Mouse (Mus musculus): ENCODE measurements around the gene Pim3.
A peak's percentile ranks its signal among the peaks of the same experiment; 100 is the strongest.

The Pim3 gene

DNA sequence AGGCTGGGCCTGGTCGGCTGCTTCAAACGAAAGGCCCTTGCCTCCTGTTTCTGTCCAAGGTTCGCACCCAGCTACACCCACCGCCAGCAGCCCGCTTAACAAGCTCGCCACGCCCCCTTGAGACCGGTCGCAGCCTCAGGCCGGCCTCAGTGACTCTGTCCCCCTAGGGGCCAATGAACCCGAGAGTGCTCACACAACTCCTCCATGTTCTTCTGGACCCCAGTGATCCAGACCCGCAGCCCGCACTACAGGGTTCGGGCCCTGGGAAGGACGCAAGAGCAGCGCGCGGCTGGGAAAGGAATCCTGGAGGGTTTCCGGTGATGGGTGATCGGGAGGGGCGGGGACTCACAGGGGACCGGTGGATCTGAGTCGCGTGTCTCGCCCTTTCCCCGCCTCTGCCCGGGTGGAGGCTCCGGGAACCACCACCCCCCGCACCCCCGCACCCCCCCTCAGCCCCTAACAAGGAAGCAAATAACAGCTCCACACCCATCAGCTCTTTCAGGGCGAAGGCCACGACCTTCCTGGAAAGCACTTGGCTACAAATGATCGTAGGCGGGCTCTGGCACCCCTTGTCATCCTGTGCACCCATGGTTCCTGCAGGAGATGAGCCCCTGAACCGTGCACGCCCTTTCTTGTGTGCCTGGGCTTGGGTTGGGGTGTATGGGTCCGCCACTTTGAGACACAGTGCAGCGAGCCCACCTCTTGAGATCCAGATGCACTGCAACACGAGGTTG is 24.6 kb upstream of the Pim3 start:
- DNase-seq (ENCODE audit: low spot score) = peak; percentile 74

DNA sequence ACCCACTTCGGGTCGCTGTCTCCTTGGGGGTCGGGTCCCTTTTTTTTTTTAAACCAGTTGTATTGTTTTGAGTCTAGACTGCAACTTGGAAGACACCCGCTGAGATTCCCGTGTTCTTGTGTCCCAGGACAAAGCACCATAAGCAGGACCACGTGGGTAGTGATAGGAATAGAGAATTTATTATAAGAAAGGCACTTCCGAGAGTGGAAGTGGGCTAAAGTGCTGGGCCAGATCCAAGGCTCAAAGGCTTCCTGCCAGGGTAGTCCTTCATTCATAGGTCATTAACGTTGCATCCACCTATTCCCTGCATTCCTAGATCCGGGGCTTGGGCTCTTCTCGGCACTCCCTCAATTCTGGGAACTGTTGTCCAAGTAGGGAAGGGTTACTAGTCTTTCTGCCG is 24.0 kb upstream of the Pim3 start:
- DNase-seq (ENCODE audit: low spot score) = no peak

DNA sequence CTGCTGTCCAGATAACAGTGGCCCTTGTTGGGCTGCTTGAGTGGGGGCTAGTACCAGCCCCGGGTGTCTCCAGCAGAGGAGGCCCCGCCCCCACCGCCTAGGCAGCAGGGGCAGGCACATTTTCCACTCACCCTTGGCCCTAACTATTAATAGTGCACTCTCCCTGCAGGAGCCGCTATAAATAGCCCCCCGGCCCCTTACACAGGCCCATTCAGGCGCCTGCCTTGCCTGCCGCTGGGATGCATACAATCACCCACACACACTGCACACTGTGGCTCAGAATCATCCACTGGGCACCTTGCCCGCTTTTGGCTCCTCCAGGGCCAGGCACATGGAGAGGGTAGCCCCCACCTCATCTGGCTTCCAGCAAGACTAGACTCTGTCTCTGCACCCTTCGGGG is 22.7 kb upstream of the Pim3 start:
- DNase-seq (ENCODE audit: low spot score) = no peak

DNA sequence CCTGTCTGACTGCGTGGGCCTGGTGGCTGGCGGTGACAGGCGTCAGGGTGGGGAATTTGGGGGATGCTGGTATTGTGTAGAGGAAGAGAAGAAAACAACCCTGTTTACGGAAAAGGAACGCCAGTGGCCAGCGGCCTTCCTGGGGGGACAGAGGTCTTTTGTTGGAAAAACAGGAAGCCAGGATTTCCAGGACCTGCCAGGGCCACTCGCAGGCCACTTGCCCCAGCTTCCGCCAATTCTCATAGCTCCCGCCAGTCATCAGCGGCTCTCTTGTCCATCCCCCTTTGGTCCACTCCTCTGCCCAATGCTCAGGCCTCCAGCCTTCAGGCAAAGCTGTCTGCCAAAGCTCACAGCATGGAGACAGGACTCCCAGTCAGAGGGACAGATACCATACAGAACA is 21.9 kb upstream of the Pim3 start:
- no peak for DNase-seq (ENCODE audit: low spot score)

DNA sequence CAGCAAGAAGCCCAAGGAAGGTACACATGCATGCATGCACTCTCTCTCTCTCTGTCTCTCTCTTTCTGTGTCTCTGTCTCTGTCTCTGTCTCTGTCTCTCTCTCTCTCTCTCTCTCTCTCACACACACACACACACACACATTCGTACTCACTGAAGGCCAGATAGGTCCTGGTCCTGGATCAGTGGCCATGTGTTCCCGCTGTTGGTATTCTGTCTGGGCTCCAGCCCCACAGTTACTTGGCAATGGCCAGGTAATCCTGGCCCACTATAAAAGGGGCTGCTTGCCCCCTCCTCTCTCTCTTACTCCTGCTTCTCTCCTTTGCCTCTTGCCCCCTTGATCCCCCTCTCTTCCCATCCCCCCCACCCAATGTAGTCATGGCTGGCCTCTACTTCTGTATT is 20.8 kb upstream of the Pim3 start:
- DNase-seq (ENCODE audit: low spot score) = no peak

DNA sequence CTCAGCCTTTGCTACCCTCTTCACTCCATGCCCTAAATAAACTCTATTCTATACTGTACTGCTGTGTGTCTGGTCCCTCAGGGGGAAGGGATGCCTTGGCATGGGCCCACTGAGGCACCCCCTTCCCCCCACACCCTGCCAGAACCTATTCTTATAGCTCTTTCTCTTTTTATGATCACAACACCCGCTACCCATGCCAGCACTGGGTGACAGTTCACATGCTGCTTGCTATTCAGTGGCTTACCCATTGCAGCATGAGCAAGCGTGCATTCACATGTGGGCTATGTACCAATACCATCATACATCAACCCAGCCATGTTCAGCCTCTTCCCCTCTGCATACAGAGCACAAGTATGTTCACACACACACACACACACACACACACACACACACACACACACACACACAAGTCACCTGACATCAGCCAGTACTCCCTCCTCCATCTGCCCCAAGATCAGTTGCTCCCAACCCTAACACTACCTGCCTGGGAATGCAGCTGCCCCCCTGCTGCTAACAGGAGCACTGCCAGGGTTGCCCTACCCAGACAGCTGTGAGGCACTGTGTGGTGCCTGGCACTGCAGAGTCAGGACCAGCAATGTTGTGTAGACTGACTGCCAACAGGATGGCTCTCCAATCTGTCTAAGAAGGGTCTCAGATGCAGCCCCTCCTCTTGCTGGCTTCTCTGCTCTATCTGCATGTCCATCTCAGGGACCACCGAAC is 20.2 kb upstream of the Pim3 start:
- no peak for DNase-seq (ENCODE audit: low spot score)

DNA sequence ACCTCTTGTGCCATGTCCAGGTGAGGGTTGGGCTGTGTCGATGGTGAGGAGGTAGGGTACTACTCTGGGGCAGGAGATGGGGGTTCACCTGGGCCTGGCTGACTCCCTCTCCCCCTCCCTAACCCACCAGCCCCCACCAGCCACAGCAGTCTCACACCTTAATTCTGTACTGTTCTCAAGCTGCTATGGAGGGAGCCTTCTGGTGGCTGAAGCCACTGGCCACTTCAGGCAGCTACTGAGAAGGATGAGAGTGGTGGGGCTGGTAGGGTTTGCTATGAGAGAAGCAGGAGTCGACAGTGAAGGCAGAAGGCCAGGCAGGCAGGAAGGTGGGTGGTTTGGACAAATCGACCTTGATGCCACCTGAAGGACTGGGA is 19.7 kb upstream of the Pim3 start:
- no peak for DNase-seq (ENCODE audit: low spot score)

DNA sequence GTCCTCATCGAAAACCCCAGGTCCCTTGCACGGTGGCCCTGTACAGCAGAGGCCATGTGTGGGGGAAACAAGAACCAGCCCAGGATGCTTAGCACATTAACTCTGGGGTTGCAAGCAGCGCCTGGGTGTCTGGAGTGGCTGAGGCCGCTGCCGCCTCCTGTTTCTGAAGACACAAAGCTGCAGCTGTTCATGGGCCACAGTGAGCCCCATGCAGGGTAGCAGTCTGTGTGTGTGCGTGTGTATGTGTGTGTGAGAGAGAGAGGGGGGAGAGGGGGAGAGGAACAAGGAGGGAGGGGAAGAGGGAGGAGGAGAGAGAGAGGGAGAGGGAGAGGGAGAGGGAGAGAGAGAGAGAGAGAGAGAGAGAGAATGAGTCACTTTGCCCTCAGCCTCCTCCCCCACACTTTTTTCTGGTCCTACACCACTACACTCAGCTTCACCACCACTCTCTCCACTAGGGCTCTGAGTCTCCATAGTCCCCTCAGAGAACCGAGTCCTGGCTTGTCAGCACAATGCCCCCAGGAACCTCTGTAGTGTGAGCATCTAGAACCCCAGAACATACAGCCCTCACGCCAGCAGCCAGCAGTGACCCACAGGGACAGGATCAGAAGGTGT is 18.4 kb upstream of the Pim3 start:
- DNase-seq (ENCODE audit: low spot score) = no peak

DNA sequence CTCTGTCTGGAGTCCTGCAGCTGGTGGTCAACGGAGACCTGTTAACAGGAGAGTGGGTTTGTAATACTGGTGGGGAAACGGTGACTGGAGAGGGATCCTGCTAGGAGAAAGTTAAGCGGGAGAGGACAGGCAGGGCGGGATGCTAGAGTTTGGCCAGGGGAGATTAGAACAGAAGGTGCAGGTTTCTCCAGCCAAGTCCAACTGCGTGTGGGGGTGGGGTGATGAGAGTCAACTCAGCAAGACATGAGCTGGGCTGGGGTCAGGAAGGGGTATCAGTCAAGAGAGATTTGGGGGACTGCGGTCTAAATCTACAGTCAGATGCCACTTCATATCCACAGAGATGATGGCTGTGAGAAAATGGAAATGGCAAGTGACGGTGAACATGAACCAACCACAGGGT is 17.0 kb upstream of the Pim3 start:
- DNase-seq (ENCODE audit: low spot score) = no peak

DNA sequence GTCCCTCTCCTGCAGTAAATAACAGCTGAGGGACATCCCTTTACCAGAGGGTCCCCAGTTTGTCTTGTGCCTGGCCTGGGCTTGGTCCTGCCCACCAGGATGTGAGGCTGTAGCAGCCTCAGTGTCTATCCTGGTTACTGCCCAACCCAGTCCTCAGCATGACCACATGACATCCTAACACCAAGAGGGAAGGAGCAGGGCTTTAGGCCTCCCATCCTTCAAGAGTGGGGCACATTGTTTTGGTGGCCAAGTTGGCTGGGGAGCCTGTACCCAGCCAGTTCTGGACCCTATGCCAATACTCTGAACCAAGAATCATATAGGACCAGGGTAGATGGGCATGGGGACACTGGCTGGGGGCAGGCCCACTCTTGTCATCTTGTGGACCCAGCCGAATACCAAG is 13.3 kb upstream of the Pim3 start:
- DNase-seq (ENCODE audit: low spot score) = no peak

DNA sequence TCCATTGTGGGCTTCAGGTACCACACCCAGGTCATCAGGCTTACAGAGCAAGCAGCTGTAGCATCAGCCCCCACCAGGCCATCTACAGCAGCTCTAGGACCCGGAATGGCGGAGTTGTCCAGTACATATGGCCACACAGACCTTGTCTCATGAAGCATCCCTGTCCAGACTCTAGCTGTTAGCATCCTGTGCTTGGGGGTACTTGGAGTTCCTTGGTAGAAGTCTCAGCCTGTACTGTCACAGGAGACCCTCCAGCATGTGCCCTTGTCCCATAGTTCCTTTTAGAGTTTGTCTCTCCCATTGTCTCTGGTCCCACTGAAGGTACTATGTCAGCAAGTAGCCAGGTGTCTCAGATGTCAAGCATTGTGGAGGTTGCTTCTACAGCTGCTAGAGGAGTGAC is 12.4 kb upstream of the Pim3 start:
- no peak for DNase-seq (ENCODE audit: low spot score)

DNA sequence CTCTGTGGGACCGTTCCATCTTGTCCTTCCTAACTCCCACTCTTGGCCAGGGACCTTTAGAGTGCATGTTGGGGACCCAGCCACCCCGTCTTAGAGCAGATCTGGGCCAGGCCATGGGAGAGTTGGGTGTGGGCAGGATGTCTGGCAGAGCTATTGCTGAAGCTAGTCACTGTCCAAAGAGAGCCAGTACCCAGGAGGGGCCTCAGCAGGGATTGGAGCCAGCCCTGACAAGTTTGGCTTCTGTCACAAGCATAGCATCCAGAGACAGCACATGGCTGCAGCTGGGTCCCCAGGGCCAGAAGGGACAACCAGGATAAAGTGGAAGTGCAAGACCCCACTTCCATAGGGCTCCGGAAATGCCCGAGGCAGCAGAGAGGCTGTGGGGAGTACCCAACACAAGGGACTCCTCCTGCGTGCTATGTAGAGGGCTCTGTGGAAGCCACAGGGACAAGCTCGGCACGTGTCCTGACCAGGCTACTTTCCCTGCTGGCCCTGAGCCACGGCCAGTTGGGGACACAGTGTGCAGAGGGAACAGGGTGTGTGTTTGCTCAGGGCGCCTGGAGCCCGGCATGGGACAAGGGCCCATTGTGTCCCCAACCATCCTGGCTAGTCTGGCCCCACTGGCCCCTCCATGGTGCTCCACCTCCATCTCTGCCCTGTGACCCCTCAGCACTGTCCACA is 11.7 kb upstream of the Pim3 start:
- DNase-seq (ENCODE audit: low spot score) = peak; percentile 89

DNA sequence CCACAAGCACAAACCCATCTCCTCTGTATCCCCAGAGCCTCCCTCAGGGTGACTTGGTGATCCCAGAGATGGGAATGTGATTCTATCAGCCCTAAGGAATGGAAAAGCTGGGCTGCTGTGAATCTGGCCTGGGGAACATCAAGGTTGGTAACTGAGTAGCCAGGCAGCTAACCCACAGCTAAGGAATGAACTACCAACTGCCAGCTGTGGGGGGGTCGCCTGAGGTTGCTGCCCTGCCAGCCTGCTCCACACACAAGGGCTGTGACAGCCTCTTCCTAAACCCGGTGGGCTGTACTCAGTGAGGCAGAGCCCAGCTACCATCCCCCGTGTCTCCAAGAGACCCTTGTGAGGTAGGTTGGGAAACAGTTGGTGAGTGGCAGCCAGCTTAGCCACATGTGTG is 10.9 kb upstream of the Pim3 start:
- DNase-seq (ENCODE audit: low spot score) = no peak

DNA sequence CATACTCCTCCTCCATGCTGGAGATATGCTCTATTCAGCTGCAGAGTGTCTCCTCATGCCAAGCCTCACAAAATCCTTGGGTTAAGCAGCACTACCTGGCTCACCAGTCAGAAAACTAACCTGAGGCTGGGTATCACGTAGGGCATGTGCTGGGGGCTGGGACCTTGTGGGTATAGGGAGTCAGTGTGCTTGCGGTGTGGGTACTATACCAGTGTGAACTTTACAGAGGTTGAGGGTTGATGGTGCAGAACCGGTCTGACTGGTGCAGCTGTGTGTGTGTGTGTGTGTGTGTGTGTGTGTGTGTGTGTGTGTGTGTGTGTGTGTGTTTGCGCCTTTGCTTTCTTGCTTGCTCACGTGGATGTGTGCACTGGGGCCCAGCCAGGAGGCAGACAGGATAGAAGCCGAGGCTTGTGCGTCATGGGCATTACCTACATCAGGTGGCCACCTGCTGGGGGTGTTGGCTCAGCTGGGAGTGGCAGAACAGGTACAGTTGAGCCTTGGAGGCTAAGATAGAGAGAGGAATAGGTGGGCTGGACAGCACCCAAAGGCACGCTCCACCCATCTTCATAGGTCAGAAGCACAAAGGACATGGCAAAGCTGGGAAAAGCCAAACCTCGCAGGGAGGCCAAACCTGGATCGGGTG is 10.4 kb upstream of the Pim3 start:
- DNase-seq (ENCODE audit: low spot score) = peak; percentile 88

DNA sequence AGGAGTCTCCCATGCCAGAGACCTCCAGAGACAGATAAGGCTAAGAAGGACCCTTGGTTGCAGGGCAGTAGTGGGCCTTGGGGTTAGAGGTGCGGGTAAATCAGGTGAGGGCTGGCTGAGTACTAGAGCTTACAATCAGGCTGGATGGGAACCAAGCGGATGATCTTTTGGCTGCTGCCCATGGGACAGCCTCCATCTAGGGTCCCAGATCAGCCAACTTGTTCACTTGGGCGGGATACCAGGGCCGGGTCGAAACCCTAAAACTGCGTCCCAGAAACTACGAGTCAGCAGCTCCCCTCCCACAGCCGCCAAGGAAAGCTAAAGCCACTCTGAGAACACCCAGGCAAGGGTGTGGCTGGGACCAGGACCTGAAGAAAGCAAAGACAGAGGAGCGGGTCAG is 8.9 kb upstream of the Pim3 start:
- no peak for DNase-seq (ENCODE audit: low spot score)

DNA sequence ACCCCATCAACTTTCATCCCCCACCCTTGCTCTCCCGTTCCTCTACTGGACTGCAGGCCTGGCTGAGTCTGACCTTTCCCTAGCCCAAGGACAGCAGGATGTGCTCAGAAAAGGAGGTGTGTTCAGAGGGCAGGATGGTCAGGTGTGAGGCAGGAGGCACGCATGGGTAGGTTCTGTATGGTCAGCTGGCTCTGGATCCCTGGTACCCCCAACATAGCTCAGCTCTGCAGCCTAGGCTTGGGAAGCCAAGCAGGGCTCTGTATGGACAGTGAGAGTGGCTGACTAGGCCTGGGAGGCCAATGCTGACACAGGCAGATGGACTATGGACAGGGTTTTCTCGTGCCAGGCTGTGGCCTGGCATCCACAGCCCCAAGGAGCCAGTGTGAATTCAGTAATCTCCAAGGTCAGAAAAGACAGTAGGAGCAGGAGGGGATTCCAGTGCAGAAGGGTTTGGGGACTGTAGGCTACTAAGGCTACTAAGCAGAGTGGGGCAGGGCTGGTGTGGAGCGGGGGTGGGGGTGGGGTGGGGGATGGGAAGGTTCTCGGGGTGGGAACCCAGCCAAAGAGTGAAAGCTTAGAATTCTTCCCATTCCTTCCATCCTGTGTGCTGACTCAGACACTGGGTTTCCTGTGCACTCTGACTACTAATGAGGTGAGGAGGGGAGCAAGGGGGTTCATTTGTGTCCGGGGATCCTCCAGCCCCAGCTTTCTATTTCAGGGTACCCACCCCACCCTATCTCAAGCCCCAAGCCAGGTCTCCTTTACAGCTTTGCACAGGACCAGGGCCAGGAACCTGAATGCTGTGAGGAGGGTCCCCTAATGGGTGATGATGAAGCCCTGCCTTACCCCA is 7.6 kb upstream of the Pim3 start:
- DNase-seq (ENCODE audit: low spot score) = peak; percentile 4

DNA sequence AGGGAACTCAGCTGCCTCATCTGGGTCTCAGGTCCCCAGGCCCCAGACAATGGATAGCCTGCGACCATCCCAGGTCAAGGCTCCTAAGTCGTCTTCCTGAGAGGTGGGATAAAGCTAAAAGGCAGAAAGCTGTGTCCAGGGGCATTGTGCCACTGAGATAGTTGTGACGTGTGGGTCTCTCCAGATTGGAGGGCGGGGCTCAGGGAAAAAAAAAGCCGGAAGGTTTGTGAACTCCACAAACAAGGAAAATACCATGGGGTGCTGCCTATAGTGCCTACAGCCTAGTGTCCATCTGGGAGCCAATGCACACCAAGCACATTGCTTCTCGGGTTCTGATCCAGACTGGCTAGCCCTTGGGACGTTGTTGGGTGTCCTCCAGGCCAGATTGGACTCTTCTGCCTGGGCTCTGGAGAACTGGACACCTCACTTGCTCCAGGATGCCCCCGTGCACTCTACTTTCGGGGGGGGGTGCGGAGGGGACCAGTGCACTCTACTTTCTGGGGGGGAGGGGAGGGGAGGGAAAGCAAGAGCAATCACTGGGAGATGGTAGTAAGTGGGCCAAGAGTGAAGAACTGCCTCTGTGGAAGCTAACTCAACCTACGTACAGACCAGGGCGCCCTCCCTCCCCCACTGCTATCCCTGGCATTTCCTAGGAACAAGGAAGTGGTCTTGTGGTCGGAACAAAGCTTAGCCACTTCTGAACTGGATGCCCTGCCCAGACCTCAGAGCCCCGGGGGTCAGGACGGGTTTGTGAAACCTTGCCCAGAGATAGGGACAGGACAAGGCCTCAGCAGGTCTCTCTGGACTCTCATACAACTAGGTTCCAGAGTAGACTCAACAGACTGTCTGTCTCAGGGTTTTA is 6.8 kb upstream of the Pim3 start:
- peak; percentile 12 for DNase-seq (ENCODE audit: low spot score)

DNA sequence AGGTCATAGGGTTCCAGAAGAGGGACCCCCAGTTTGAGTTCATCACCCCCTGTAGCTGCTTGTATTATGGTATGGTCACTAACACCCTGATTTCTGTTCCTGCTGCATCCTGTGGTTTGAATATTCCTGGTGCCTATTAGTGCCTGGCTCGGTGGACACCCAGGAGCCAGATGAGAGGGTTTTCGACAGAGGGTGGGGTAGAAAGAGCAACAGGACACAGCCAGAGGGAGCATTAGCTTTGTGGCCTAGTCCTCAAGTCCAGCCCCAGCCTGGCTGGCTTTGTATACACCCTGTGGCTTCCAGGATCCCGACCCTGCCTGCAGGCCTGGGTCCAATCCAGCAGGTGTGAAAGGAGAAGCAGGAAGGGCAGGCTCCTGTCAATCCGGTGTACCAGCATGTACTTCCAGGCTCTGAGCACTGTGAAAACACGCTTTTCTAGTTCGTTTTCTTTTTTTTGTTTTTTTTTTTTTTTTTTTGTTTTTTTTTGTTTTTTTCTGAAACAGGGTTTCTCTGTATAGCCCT is 6.0 kb upstream of the Pim3 start:
- DNase-seq (ENCODE audit: low spot score) = no peak

DNA sequence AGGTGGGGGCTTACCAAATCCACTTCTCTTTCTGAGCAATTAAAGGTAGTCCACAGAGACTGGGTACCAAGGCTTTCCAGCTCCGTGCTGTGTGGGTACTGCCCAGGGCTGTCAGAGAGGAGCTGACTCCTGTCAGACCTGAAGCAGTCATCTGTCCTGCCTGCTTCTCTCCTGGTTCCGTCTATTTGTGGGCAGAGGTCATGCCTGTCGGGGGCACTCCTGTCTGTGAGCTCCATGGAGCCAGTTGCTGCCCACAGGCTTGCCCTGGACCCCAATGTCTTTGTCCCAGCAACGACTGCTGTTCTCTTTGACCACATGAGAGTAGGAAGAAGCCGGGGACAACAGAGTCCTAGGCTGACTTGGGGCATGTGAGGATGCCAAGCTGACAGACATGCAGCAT is 5.4 kb upstream of the Pim3 start:
- no peak for DNase-seq (ENCODE audit: low spot score)

DNA sequence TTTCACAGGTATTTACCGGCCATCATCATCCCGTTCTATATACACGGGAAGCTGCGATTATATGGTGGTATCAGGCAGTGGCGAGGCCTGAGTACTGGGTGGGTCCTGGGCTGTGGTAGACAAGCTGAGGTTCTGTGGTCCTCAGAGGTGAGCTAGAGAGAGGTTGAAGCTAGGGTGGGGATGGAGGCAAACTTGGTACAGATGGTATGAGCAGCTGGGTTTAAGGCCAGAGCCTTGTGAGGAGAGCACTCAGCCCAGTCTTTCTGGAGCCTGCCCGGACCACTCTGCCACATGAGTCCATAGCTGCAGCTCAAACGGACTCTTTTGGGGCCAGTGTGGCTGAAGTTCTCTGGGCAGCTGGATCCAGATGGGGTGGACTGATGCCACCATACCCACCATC is 4.6 kb upstream of the Pim3 start:
- DNase-seq (ENCODE audit: low spot score) = no peak
